Mouse (Mus musculus): ENCODE results near the gene Brd1. TPM values are rescaled to one million over a fixed set of nuclear protein-coding genes. Genes with fewer than 3 reads are reported as not detected.
A peak's percentile ranks its signal among the peaks of the same experiment; 100 is the strongest.
"Not testable (repeated sequence)": the region's sequence is repeated elsewhere in the genome, so short reads cannot be mapped to it uniquely, and the experiment has no call there.

Gene Brd1
- total RNA-seq, 2 experiments from 2014 or later, result 25.1 to 26.8 TPM

- DNase-seq (ENCODE audit: low spot score), result no peak
These were observed 1.5 kb downstream of the Brd1 start for GRCm38 (mm10) chr15:88732405-88733020.

- DNase-seq (ENCODE audit: low spot score), result no peak
These were observed 3.3 kb downstream of the Brd1 start for GRCm38 (mm10) chr15:88730717-88731116.

GRCm38 (mm10) chr15:88727204-88727603, 6.8 kb downstream of the Brd1 start:
- no peak for DNase-seq (ENCODE audit: low spot score)

GRCm38 (mm10) chr15:88725036-88725435, 9.0 kb downstream of the Brd1 start:
- no peak for DNase-seq (ENCODE audit: low spot score)

GRCm38 (mm10) chr15:88724311-88724710, 9.7 kb downstream of the Brd1 start:
- DNase-seq (ENCODE audit: low spot score), result no peak

- no peak for DNase-seq (ENCODE audit: low spot score)
These were observed 10.8 kb downstream of the Brd1 start for GRCm38 (mm10) chr15:88723205-88723604.

GRCm38 (mm10) chr15:88717239-88717638, 16.8 kb downstream of the Brd1 start:
- no peak for DNase-seq (ENCODE audit: low spot score)

GRCm38 (mm10) chr15:88716350-88716749, 17.7 kb downstream of the Brd1 start:
- DNase-seq (ENCODE audit: low spot score), result no peak

GRCm38 (mm10) chr15:88714021-88714589, 19.9 kb downstream of the Brd1 start:
- peak; percentile 16 for DNase-seq (ENCODE audit: low spot score)

GRCm38 (mm10) chr15:88712501-88712900, 21.5 kb downstream of the Brd1 start:
- no peak for DNase-seq (ENCODE audit: low spot score)

- no peak for DNase-seq (ENCODE audit: low spot score)
These were observed 24.2 kb downstream of the Brd1 start for GRCm38 (mm10) chr15:88709878-88710277.

GRCm38 (mm10) chr15:88708657-88709511, 25.1 kb downstream of the Brd1 start:
- DNase-seq (ENCODE audit: low spot score), result no peak

- no peak for DNase-seq (ENCODE audit: low spot score)
These were observed 25.8 kb downstream of the Brd1 start for GRCm38 (mm10) chr15:88708204-88708603.

- not testable (repeated sequence) for DNase-seq (ENCODE audit: low spot score)
These were observed 27.0 kb downstream of the Brd1 start for GRCm38 (mm10) chr15:88706987-88707386.

GRCm38 (mm10) chr15:88706320-88706719, 27.7 kb downstream of the Brd1 start:
- DNase-seq (ENCODE audit: low spot score), result no peak

GRCm38 (mm10) chr15:88704284-88704683, 29.7 kb downstream of the Brd1 start:
- no peak for DNase-seq (ENCODE audit: low spot score)

- peak; percentile 31 for DNase-seq (ENCODE audit: low spot score)
These were observed 31.5 kb downstream of the Brd1 start for GRCm38 (mm10) chr15:88702501-88702900.

GRCm38 (mm10) chr15:88700759-88701158, 33.3 kb downstream of the Brd1 start:
- DNase-seq (ENCODE audit: low spot score), result no peak

- DNase-seq (ENCODE audit: low spot score), result no peak
These were observed 34.5 kb downstream of the Brd1 start for GRCm38 (mm10) chr15:88699508-88699907.

- DNase-seq (ENCODE audit: low spot score), result no peak
These were observed 36.4 kb downstream of the Brd1 start for GRCm38 (mm10) chr15:88697586-88697985.

- DNase-seq (ENCODE audit: low spot score), result no peak
These were observed 38.0 kb downstream of the Brd1 start for GRCm38 (mm10) chr15:88696055-88696454.

GRCm38 (mm10) chr15:88694033-88694432, 40.0 kb downstream of the Brd1 start:
- no peak for DNase-seq (ENCODE audit: low spot score)

- no peak for DNase-seq (ENCODE audit: low spot score)
These were observed 41.3 kb downstream of the Brd1 start for GRCm38 (mm10) chr15:88692720-88693119.
